Mouse (Mus musculus): ENCODE results near the gene Eno3.

Eno3 gene

DNA sequence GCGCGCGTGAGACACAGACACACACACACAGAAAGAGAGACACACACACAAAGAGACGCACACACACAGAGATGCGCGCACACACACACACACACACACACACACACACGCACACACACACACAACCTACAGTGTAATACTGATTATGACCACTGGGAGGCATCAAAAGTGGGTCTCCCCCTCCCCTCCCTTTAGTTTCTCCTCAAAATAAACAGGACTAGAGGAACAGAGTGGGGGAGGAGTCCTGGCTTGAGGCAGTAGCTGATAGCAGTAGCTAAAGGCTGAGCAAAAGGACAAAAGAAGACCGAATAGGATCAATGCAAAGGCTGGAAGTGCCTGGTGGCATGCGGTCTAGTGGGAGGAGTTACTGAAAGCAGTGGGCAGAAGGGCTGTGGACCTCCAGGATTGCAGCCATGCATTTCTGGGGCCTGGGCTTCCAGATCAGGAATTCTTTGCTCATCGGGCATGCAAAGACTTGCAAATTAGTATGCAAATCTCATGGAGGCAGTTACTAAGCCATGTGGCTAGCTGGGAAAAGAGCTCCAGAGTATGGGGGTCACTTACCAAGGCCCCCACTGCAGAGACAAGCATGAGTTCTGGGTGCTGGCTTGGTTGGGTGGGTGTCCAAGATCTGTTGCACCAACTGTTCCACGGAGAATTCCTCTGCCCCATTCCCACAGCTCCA lies 25.0 kb downstream of the Eno3 start:
- DNase-seq (ENCODE audit: low spot score in 2 of 2), result no peak

DNA sequence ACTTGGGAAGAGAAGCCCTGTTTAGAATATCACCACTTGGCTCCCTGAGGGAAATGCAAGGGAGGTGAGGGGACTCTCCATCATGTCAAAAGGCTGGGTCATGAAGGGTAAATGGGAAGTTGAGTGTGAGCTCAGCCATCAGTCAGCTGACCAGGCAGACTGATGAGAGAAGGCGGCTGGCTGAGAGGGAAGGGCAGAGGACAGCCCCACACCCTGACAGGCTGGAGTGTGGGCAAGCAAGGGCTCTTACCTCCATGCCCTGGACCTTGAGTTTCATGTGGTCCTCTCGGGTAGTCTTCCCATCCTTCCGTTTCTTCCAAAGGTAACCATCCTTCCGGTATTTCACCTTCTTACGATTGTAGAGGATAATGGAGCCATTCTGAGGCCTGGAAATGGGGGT lies 26.6 kb downstream of the Eno3 start:
- no peak for DNase-seq (ENCODE audit: low spot score in 2 of 2)

DNA sequence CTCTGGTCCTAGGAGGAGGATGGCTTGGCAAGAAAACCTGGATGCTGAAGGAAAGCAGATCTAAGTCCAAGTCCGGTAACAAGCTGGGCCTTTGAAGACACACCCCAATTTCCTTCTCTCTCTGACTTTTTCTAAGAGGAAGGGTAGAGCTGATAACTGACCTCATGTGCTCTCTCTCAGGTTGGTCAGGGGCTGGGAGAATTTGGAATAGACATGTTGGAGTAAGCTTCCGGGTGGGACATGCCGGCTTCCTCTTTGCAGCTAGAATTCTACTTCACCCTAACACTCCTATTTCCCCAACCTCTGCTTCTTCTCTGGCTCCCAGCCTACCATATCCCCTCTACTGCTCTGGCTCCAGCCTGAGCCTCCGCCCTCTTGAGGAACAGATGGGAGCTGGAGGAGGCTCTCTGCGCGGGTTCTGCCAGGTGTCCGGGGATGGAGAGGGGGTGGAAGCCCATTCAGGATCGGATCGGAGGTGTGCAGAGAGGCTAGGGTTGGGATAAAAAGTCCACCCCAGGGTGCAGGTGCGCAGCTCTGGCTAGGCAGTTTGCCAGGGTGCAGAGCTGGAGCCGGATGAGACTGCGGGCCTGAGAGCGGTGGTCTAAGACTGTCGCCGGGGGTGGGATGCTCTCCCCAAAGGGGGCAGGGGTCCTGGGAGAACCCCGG lies 30.0 kb downstream of the Eno3 start:
- no peak for DNase-seq (ENCODE audit: low spot score in 2 of 2)

DNA sequence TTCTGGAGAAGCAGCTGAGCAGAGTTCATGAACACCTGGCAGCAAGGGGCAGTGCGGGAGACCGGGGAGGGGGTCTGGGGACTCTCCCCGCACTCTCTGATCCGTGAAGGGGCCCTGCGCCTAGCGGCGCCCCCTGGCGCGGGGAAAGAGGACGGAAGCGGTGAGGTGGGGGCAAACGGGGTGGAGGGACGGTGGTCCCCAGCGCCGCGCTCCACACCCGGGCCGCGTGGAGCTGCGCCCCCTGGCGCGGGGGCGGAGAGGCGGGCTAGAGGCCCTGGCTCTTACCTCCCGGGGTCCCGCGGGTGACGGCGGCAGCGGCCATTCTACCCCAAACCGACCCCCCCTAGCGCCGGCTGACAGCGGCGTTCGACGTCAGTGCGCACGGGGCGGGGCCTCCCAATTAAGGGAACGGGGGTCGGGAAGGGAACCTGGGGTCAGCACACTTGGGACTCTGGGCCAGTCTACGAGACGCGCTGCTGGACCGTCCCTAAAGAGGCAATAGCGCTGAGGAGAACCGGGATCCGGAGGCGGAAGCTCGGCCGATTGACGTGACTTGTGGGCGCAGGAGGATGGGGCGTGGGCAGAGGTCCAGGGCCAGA lies 30.7 kb downstream of the Eno3 start, which contains the start of gene Camta2:
Gene Camta2 (minus strand): TSS at position 505 of the 599 bp plus-strand sequence.
- DNase-seq (ENCODE audit: low spot score in 2 of 2), result peak; percentile 79 to 83

DNA sequence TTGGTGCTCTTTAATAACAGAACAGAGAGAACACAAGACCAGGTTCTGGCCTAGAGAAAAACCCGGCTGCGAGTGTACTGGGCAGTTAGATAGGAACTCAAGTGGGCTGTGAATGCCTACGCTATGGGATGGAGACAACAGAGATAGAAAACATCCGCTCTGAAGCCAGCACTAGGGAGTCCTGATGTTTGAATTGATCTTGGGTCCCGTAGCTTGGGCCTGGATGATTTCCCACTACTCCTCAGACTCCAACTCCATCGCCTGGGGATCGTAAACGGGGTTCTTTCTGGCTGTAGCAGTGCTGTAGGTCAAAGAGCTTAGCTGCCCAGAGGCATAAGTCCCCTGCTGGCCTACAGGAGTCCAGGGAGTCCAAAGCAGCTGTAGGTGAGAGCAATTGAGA lies 31.4 kb downstream of the Eno3 start:
- no peak for DNase-seq (ENCODE audit: low spot score in 2 of 2)

DNA sequence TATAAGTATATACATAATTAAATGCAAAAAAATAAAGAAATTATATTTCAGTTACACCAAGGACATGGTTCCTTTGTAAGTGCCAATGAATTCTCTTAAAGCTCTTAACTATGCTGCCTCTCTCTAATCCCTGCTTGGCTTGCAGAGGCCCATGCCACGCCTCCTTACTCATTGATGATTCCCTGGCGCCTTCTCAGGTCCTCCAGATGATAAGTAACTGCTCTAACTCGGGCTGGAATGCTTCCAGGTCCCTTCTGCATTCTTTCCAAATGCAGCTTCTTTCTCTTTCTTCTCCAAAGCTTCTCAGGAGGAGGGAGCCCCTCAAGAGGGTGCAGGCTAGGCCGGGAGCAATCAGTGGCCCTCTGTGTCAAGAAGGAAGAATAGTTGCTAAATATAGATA lies 32.6 kb downstream of the Eno3 start:
- DNase-seq (ENCODE audit: low spot score in 2 of 2), result no peak

DNA sequence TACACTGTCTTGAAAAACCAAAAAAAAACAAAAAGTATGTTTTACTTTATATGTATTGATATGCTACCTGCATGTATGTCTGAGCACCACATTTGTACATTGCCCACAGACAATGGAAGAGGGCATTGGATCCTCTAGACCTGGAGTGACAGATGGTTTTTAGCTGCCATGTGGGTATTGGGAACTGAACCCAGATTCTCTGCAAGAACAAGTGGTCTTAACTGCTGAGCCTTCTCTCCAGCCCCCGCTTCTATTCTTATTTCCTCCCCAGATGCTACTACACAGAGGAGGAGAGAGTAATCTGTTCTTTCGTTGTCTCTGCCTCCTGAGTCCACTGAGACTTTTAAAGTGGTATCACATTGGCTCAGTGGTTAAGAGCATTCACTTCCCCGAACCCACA lies 36.5 kb downstream of the Eno3 start:
- DNase-seq (ENCODE audit: low spot score in 2 of 2), result no peak

DNA sequence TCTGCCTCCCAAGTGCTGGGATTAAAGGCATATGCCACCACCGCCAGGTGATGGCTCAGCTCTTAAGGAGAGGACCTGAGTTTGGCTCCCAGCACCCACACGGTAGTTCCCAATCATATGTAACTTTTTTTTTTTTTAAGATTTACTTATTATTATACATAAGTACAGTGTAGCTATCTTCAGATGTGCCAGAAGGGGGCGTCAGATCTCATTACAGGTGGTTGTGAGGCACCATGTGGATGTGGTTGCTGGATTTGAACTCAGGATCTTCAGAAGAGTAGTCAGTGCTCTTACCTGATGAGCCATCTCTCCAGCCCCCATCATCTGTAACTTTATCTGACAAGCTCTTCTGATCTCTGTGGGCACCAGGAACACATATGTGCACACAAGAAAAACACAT lies 40.4 kb downstream of the Eno3 start:
- DNase-seq (ENCODE audit: low spot score in 2 of 2), result no peak

DNA sequence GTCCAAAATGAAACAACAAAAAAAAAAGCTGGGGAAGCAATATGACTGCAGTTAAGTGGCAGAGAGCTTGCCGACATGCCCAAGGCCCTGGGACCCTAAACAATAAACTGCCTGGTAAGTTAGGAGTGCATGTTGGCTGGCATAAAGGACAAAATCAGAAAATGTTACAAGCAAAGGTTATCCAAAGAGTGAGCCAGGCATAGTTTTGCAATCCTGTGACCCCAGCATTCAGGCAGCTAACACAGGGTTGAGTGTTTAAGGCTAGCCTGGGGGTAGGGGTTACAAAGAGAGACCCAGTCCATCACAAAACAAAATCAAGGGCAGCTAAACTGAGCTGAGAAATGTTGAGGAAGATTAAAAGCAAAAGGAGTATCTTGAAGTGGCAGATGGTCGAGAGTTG lies 42.0 kb downstream of the Eno3 start:
- DNase-seq (ENCODE audit: low spot score in 2 of 2), result no peak

DNA sequence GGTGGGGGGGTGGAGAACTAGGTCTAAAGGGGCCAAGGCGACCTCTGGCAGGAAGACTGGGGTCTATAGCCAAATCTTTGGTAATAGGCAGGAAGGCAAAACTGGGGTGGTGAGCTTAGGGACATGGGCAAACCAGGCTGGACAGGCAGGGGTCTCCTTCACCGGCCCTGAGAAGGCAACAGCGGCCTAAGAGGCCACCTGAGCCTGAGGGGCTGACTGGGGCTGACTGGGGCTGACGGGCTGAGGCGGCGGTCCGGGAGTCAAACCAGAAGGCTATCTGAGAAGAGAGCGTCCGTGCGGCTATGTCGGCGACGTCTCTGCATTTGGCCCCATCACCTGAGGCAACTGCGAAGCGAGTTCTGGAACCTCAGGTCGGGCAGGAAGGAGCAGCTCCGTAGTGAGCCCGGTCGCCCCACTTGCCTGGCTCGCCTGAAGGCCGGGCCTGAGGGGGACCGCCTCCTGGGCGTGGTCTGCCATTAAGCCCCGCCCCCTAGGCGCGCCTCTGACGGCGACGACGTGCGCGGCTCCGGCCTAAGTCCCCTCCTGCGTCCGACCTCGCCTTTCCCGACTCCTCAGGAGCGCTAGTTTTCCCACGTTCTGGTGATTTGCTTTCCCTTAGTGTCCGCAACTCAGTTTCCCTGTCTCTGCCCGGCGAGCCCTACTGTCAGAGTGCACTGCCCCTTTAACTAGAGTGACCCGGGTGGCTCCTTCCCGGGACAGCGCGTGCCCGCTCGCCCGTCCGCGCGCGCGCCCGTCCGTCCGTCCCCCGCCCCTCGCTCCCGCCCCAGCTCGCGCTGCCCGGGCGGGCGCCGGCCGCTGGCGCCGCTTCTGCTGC lies 42.9 kb downstream of the Eno3 start, which contains the start of the genes Inca1 and Kif1c:
Gene Inca1 (minus strand): TSS at position 434 of the 835 bp plus-strand sequence.
Gene Kif1c (plus strand): TSS at position 827 of the 835 bp plus-strand sequence.
- DNase-seq (ENCODE audit: low spot score in 2 of 2), result peak; percentile 92 to 93

DNA sequence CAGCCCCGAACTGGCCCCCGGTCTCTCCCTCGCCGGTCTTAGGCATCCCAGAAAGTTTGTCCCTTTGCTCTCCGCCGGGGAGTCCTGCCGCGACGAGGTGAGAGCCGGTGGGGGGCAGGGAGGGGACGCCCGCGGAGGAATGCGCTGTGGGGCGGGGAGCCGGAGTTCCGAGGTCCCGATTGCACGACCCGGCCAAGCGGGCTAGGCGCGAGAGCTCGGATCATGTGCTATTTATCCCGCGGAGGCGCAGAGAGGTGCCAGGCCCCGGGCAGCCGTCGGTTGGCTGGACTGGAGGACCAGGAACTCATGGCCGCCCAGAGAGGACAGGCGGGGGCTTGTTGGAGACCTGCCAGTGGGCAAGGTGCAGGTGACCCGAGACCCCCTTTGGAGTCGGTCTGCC lies 43.6 kb downstream of the Eno3 start:
- peak; percentile 50 to 51 for DNase-seq (ENCODE audit: low spot score in 2 of 2)

DNA sequence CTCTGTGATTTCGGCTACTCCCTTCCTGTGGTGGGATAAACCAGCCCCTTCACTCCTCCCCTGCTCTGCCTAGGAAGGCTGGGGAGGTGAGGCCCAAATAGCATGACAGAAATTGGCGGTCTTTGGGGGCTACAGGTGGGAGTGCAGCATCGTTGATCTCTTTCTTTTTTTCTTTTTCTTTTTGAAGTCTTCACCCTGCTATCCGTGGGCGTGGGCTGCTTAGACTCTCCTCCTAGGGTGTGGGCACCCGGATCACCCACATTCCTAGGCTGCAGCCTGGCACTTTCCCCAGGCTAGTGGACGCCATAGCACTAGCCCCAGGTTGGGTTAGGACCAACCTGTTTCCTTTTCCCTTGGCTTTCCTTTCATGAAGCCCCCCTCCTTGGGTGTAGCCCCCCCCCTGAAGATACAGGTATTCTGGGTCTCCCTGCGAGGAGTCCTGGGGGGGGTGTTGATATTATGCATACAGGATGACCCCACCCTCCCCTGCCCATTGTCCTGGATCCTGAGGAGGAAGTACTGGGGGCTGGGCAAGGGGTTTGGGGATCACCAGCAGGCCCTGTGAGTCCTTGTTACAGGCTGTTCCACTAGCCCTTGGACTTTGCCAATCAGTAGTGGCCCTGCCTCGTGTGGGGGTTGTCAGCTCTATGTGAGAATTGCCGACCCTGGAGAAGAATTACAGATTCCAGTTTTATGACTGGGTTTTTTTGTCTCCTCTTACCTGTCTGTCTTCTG lies 44.4 kb downstream of the Eno3 start:
- DNase-seq (ENCODE audit: low spot score in 2 of 2), result no peak

DNA sequence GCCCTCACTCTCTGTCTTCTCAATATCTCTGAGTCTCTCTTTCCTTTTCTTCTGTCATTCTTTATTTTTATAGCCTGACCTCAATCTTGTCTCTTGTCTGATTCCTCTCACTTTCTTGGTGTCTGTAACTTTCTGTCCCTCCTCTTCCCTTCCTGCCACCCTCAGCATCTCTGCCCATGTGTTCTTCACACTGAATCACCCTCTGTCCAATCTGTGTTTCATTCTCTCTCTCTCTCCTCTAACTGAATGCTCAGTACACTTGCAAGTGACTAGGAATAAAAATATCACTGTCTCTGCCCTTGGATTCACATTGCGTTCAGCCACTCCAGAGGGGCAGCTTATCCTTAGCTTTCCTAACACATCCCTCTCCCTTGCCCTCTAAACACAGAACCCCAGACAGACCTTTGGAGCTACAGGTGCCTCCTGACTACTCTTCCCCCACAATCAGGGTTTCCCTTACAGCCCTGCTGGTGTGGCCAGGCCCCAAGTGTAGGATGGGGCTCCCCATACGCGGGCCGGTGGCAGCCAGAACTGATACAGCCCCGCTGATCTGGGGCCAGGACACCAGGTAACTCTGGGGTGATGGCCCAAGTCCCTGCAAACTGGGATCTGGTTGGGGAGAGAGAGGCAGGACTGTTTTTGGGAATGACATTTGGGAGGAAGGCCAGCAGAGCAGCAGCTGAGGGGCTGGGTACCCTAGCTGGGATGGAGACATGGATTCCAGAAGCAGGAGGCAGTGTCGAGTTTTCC lies 45.2 kb downstream of the Eno3 start:
- no peak for DNase-seq (ENCODE audit: low spot score in 2 of 2)

DNA sequence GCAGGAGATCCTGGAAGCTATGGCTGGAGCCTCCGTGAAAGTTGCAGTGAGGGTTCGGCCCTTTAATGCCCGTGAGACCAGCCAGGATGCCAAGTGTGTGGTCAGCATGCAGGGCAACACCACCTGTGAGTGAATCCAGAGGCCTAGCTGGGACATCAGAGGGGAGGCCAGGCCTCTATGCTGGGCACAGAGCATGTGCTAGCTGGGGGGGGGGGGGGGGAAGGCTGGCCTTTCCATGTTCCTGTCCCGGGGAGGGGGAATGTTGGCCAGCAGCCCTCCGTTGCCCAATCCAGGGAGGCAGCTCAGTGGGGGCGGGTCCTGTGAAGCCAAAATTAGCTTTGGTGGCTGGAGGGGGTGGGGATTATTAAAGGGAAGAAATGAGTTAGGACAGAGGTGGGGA lies 45.8 kb downstream of the Eno3 start:
- no peak for DNase-seq (ENCODE audit: low spot score in 2 of 2)

DNA sequence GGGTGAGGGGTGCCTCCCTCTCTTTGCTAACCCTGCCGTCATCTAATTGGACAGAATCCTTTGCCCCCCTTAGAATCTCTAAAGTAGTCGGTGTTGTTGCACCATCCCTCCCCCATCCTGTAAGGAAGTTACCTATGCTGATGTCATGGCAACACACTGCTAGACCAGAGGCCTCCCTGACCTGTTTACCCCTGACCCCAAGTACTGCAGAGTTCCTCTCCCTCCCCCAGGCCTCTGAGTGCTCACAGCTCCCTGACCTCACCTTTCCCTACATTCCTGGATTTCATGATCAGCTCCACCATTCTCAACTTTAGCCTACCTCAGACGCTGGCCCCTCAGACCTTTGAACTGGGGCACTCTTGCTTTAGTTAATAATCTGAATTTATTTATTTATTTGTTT lies 49.1 kb downstream of the Eno3 start:
- DNase-seq (ENCODE audit: low spot score in 2 of 2), result no peak

DNA sequence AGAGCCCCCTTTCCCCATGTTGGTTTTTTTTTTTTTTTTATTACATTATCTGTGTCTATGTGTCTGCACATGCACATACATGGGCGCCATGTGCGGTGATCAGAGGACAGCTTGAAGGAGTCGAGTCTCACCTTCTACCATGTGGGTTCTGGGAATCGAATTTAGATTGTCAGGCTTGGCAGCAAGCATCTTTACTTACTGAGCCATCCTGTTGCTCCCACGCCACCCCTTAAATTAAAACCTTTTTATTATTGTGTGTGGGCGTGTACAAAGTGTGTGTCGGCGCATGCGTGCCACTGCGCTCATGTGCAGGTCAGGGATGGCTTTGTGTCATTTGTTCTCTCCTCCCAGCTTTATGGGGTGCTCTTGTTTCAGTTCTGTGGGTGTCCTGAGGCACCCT lies 54.0 kb downstream of the Eno3 start:
- no peak for DNase-seq (ENCODE audit: low spot score in 2 of 2)

All from spleen, postnatal 36 days (tissue).